16 mouse cellular contexts compared by ENCODE assay signal in the genomic region with DNA sequence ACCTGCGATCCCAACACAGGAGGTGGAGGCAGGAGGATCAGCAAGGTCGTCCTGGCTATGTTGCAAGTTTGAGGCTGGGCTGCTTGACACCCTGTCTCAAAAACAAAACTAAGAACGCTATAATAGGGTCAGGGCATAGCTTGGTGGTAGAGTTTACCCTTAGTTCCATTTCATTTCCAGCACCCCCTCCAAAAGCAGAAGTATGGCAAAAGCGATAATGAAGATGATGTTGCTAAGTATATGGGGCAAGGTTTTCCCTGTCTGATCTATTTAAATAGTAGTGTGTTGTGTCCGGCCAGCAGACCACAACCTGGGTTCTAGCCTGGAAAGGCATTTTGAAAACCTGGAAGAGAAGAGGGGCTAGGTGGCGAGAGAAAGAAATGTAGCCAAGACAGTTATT.
"Had no signal": no experiment of that assay in that cellular context is flagged by ENCODE, and none has a peak within 500 bp of the region (broad histone marks: within the 10 kb centered on the region; RNA-seq: fewer than 3 reads in every experiment).

No protein-coding gene starts in this region.

- H3K4me3 ChIP-seq: neural tube, embryonic 13.5 days; neural tube, embryonic 15.5 days; stomach, embryonic 15.5 days had no signal

- H3K9ac ChIP-seq: neural tube, embryonic 13.5 days; neural tube, embryonic 15.5 days; stomach, embryonic 15.5 days had no signal

- H3K4me2 ChIP-seq: neural tube, embryonic 13.5 days; neural tube, embryonic 15.5 days; stomach, embryonic 15.5 days had no signal

- H3K27ac ChIP-seq: neural tube, embryonic 13.5 days; neural tube, embryonic 15.5 days; stomach, embryonic 15.5 days; stomach, postnatal 0 days had no signal

- H3K27me3 ChIP-seq: neural tube, embryonic 13.5 days; neural tube, embryonic 15.5 days; stomach, embryonic 15.5 days had no signal

- DNase-seq: retina, postnatal 1 day; right cerebral cortex, adult 18-20 months; right cerebral cortex, postnatal 14 days; right cerebral cortex, postnatal 25 days; right cerebral cortex, postnatal 4 days; spleen, adult 18-20 months; thymus, adult 18-20 months; thymus, adult 2 months; thymus, postnatal 14 days; thymus, postnatal 25 days; thymus, postnatal 36 days; thymus, postnatal 4 days had no signal

- H3K9me3 ChIP-seq: neural tube, embryonic 13.5 days; neural tube, embryonic 15.5 days; stomach, embryonic 15.5 days had no signal
